Mouse (Mus musculus): Measurements from ENCODE around the gene Canx. TPM values are rescaled to one million over a fixed set of nuclear protein-coding genes. Genes with fewer than 3 reads are reported as not detected.

The Canx gene
- total and polyA plus RNA-seq, 3 experiments: 575 to 627 (median 607) TPM

- no peak overlapping the region for H3K27ac ChIP-seq (ENCODE audit: insufficient read depth, low read depth)
- H3K4me2 ChIP-seq (ENCODE audit: insufficient read depth, low read depth, poor library complexity, severe bottlenecking): no peak overlapping the region
- H3K9me3 ChIP-seq (replicated peaks; ENCODE audit: low read length): no peaks in the 10 kb centered on the region
- peaks cover 36% of the 10 kb centered on the region for H3K79me2 ChIP-seq (replicated peaks; ENCODE audit: control insufficient read depth, extremely low read depth, insufficient read depth, poor library complexity, severe bottlenecking)
- dilution Hi-C loops (cut with MboI; ENCODE audit: extremely low pct_ligation_motif_present, extremely low pct_unique_long_range_greater_than_20kb, low sequenced_read_pairs) (no loop called here), in situ Hi-C loops (cut with MboI; ENCODE audit: low pct_ligation_motif_present, low pct_unique_long_range_greater_than_20kb, low sequenced_read_pairs) (no loop called here)
- TF ChIP-seq ZC3H11A (IDR thresholded peaks at IDR 0.05; ENCODE audit: low read depth, low read length): no peak
- no peak for TF ChIP-seq UBTF (IDR thresholded peaks at IDR 0.05; ENCODE audit: low read depth, low read length)
- no peak for TF ChIP-seq POLR2AphosphoS2 (IDR thresholded peaks at IDR 0.05; ENCODE audit: low read depth, low read length)
- TF ChIP-seq NRF1 (IDR thresholded peaks at IDR 0.05; ENCODE audit: low read depth, low read length): no peak
- TF ChIP-seq PAX5 (IDR thresholded peaks at IDR 0.05; ENCODE audit: low read length): no peak
- no peak for TF ChIP-seq ZMIZ1 (IDR thresholded peaks at IDR 0.05; ENCODE audit: low read depth, low read length)
- TF ChIP-seq SMC3 (IDR thresholded peaks at IDR 0.05; ENCODE audit: low read depth, low read length): no peak
- TF ChIP-seq MAX (IDR thresholded peaks at IDR 0.05; ENCODE audit: low read length): no peak
- no peak for TF ChIP-seq ETS1 (conservative IDR thresholded peaks at IDR 0.05; ENCODE audit: low read depth, low read length)
- TF ChIP-seq HCFC1 (IDR thresholded peaks at IDR 0.05; ENCODE audit: low read depth, low read length): no peak
- TF ChIP-seq CHD1 (IDR thresholded peaks at IDR 0.05; ENCODE audit: low read depth, low read length): no peak
- no peaks in the 10 kb centered on the region for H3K27me3 ChIP-seq (replicated peaks)
- H3K4me1 ChIP-seq (ENCODE audit: control insufficient read depth in 1 of 2, insufficient read depth in 2 of 2): no peaks in the 10 kb centered on the region
- DNase-seq (ENCODE audit: extremely low read depth): no peak
- H3K4me3 ChIP-seq (replicated peaks in 1 of 3; ENCODE audit: low read depth in 2 of 3, low read length in 2 of 3, poor library complexity in 1 of 3): no peak overlapping the region
- H3K9ac ChIP-seq (ENCODE audit: insufficient read depth, low read depth): no peak overlapping the region
- H3K36me3 ChIP-seq (replicated peaks in 1 of 2; ENCODE audit: control insufficient read depth in 1 of 2, insufficient read depth in 1 of 2, low read length in 1 of 2): peaks cover 71 to 98% of the 10 kb centered on the region in 2 experiments
These were observed 22.1 kb downstream of the Canx start for GRCm38 (mm10) chr11:50303406-50303805.

- Histone ChIP-seq H3K79me2 (replicated peaks; ENCODE audit: control insufficient read depth, extremely low read depth, insufficient read depth, poor library complexity, severe bottlenecking) (peaks cover 39% of the 10 kb centered on the region), H3K4me2 (ENCODE audit: insufficient read depth, low read depth, poor library complexity, severe bottlenecking) (peak within 1 kb of the TSS; percentile 92), H3K9ac (ENCODE audit: insufficient read depth, low read depth) (peak within 1 kb of the TSS; percentile 94), H3K27me3 (replicated peaks) (no peaks in the 10 kb centered on the region), H3K36me3 (replicated peaks in 1 of 2; ENCODE audit: control insufficient read depth in 1 of 2, insufficient read depth in 1 of 2, low read length in 1 of 2) (peaks cover 36 to 66% of the 10 kb centered on the region in 2 experiments), H3K27ac (ENCODE audit: insufficient read depth, low read depth) (peak within 1 kb of the TSS; percentile 60), H3K9me3 (replicated peaks; ENCODE audit: low read length) (peaks cover 7% of the 10 kb centered on the region), H3K4me3 (replicated peaks in 1 of 3; ENCODE audit: low read depth in 2 of 3, low read length in 2 of 3, poor library complexity in 1 of 3) (peak within 1 kb of the TSS; percentile 75 to 99 (median 92)), H3K4me1 (ENCODE audit: control insufficient read depth in 1 of 2, insufficient read depth in 2 of 2) (peaks cover 8 to 41% of the 10 kb centered on the region in 2 experiments)
- dilution Hi-C loops (cut with MboI; ENCODE audit: extremely low pct_ligation_motif_present, extremely low pct_unique_long_range_greater_than_20kb, low sequenced_read_pairs): no loop called here
- peak; percentile 100 for DNase-seq (ENCODE audit: extremely low read depth)
- in situ Hi-C loops (cut with MboI; ENCODE audit: low pct_ligation_motif_present, low pct_unique_long_range_greater_than_20kb, low sequenced_read_pairs): no loop called here
- TF ChIP-seq TBP (conservative IDR thresholded peaks at IDR 0.05; ENCODE audit: low read depth, low read length) (peak; percentile 88), MYC (IDR thresholded peaks at IDR 0.05; ENCODE audit: low read depth, low read length) (peak; percentile 95), HCFC1 (IDR thresholded peaks at IDR 0.05; ENCODE audit: low read depth, low read length) (peak; percentile 70), USF1 (IDR thresholded peaks at IDR 0.05; ENCODE audit: low read depth, low read length) (no peak), MAFK (IDR thresholded peaks at IDR 0.05; ENCODE audit: insufficient replicate concordance, low read length) (0 out of 2 replicates have a peak, but pooled peaks have one; percentile 49), NELFE (IDR thresholded peaks at IDR 0.05; ENCODE audit: low read depth, low read length) (peak; percentile 78), GABPA (IDR thresholded peaks at IDR 0.05; ENCODE audit: insufficient replicate concordance, low read depth, low read length) (no peak), MAX (IDR thresholded peaks at IDR 0.05; ENCODE audit: low read length) (peak; percentile 93), KAT2A (IDR thresholded peaks at IDR 0.05; ENCODE audit: insufficient replicate concordance, low read length) (peak; percentile 65; the same call in 1 of the 2 replicates), MEF2A (IDR thresholded peaks at IDR 0.05; ENCODE audit: borderline replicate concordance, low read depth, low read length) (0 out of 2 replicates have a peak, but pooled peaks have one; percentile 66), RCOR1 (conservative IDR thresholded peaks at IDR 0.05; ENCODE audit: low read depth, low read length) (peak; percentile 61), UBTF (IDR thresholded peaks at IDR 0.05; ENCODE audit: low read depth, low read length) (no peak), ETS1 (conservative IDR thresholded peaks at IDR 0.05; ENCODE audit: low read depth, low read length) (peak; percentile 75), ZKSCAN1 (IDR thresholded peaks at IDR 0.05; ENCODE audit: borderline replicate concordance, low read depth, low read length) (no peak), JUND (conservative IDR thresholded peaks at IDR 0.05; ENCODE audit: low read depth, low read length) (no peak; the same call in 1 of the 2 replicates), TCF12 (IDR thresholded peaks at IDR 0.05; ENCODE audit: low read depth, low read length) (peak; percentile 95), MAZ (IDR thresholded peaks at IDR 0.05; ENCODE audit: low read depth, low read length) (peak; percentile 89), EP300 (IDR thresholded peaks at IDR 0.05; ENCODE audit: low read length) (no peak), CHD1 (IDR thresholded peaks at IDR 0.05; ENCODE audit: low read depth, low read length) (0 out of 2 replicates have a peak, but pooled peaks have one; percentile 55), MXI1 (IDR thresholded peaks at IDR 0.05; ENCODE audit: low read depth, low read length) (peak; percentile 97), SIN3A (IDR thresholded peaks at IDR 0.05; ENCODE audit: low read length) (peak; percentile 98), ELF1 (IDR thresholded peaks at IDR 0.05; ENCODE audit: low read depth, low read length) (peak; percentile 98), BHLHE40 (IDR thresholded peaks at IDR 0.05; ENCODE audit: low read depth, low read length) (peak; percentile 52; the same call in 1 of the 2 replicates), ZNF384 (IDR thresholded peaks at IDR 0.05; ENCODE audit: low read depth, low read length) (no peak), PAX5 (IDR thresholded peaks at IDR 0.05; ENCODE audit: low read length) (no peak)
These were observed 33.1 kb downstream of the Canx start, which contains the start of gene Maml1 for GRCm38 (mm10) chr11:50292190-50292855. Maml1 (minus strand) TSS chr11:50292311.

All from CH12.LX (cell line).